Mouse (Mus musculus) forebrain, embryonic 16.5 days (tissue): ENCODE measurements around the gene Klk1b8. TPM values are rescaled to one million over a fixed set of nuclear protein-coding genes. Genes with fewer than 3 reads are reported as not detected.
"Not testable (repeated sequence)": the region's sequence is repeated elsewhere in the genome, so short reads cannot be mapped to it uniquely, and the experiment has no call there.

Experiments used
- ATAC-seq: fragments of 200-750 bp; cut with Nextera tagmentation; 2 replicates; pipeline ENCODE4 v1.8.0; 2017; ENCODE audit warnings: mild to moderate bottlenecking, moderate library complexity
- H3K27ac ChIP-seq: fragments of 300-500 bp; sonication (generic); 2 replicates; pipeline ENCODE4 v1.5.1; 2014; ENCODE audit warnings: low read length, control low read depth
- H3K27me3 ChIP-seq: fragments of 300-500 bp; sonication (generic); replicated peaks from 2 replicates; pipeline ENCODE4 v1.6.1; 2014; ENCODE audit warnings: low read length; ENCODE audit not compliant: control insufficient read depth, insufficient read depth
- H3K36me3 ChIP-seq: fragments of 300-500 bp; sonication (generic); 2 replicates; pipeline ENCODE4 v1.6.1; 2014; ENCODE audit not compliant: control insufficient read depth, insufficient read depth
- H3K4me1 ChIP-seq: fragments of 300-500 bp; sonication (generic); replicated peaks from 2 replicates; pipeline ENCODE4 v1.6.1; 2014; ENCODE audit warnings: low read length; ENCODE audit not compliant: control insufficient read depth, insufficient read depth
- H3K4me2 ChIP-seq: fragments of 300-500 bp; sonication (generic); 2 replicates; pipeline ENCODE4 v1.6.1; 2014; ENCODE audit warnings: mild to moderate bottlenecking, low read length, control low read depth
- H3K4me3 ChIP-seq: fragments of 300-500 bp; sonication (generic); replicated peaks from 2 replicates; pipeline ENCODE4 v1.5.1; 2014; ENCODE audit warnings: mild to moderate bottlenecking, low read length, control low read depth
- H3K9ac ChIP-seq: fragments of 300-500 bp; sonication (generic); replicated peaks from 2 replicates; pipeline ENCODE4 v1.6.1; 2014; ENCODE audit warnings: low read depth, low read length, control low read depth
- H3K9me3 ChIP-seq: fragments of 300-500 bp; sonication (generic); 2 replicates; pipeline ENCODE4 v1.6.1; 2016; ENCODE audit warnings: low read length; ENCODE audit not compliant: control insufficient read depth
- WGBS: fragments of 180-500 bp; shearing (Covaris S2); extraction: QIAGEN DNeasy Blood & Tissue Kit; methylation state at CpG from one replicate; pipeline ENCODE4 v1.1.7; 2014; 5-methylcytosine and 5-hydroxymethylcytosine counted together
- polyA plus RNA-seq: library from polyadenylated mRNA; unstranded; fragments of >200 nt; fragmentation: Nextera tagmentation; extraction: Ambion mirVana; gene quantifications from 2 replicates; pipeline ENCODE4 v1.2.1, GENCODE M21; 2015

Klk1b8 gene
- polyA plus RNA-seq, 1 experiment from 2014 or later = not detected

DNA sequence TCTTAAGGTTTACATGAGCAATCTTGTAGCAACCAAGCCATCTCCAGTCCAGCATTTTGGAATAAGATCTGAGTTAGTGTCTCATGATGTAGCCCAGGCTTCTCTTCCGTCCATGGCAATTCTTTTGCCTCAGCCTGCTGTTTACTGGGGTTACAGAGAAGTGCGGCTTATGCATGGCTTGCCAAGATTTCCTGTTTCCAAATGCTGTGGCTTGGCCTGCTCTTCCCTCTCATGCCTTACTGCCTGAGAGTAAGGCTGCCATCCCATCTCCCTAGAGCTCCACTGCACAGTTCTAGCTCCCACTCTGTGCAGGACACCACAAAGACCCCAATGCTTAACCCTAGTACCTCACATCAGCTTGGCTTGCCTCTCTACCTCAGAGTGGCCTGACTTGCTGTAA is 17.1 kb downstream of the Klk1b8 start:
- no peaks in the 10 kb centered on the region for H3K4me1 ChIP-seq
- no peak overlapping the region for H3K27ac ChIP-seq
- H3K9ac ChIP-seq = no peak overlapping the region
- H3K4me3 ChIP-seq = no peak overlapping the region
- WGBS = 92% methylated on average over 2 of the region's 2 CpGs
- H3K4me2 ChIP-seq = no peak overlapping the region
- H3K27me3 ChIP-seq = no peaks in the 10 kb centered on the region
- ATAC-seq = no peak
- no peaks in the 10 kb centered on the region for H3K9me3 ChIP-seq
- no peaks in the 10 kb centered on the region for H3K36me3 ChIP-seq

DNA sequence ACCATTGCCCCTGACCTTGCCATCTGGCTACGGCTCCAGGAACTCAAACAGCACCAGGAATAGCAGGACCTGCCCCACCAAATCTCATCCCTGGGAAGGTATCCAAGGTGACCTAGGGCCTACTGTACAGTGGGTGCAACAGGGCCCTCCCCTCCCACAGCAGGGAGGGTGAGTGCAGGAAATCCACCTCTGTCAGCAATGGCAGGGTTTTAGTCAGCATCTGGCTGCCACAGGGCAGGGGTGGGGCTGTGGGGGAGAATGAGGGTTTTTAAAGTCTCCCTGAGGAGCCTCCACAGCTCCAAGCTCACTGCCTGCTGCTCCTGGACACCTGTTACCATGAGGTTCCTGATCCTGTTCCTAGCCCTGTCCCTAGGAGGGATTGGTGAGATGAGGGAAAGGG is 25.3 kb downstream of the Klk1b8 start, which contains the start of gene Klk1b9:
Gene Klk1b9, plus strand, starts transcription at position 301 of the 400 bp plus-strand sequence.
- H3K9ac ChIP-seq, H3K4me3 ChIP-seq, H3K36me3 ChIP-seq, H3K9me3 ChIP-seq, H3K27ac ChIP-seq, H3K4me1 ChIP-seq, ATAC-seq, H3K27me3 ChIP-seq, H3K4me2 ChIP-seq: not testable (repeated sequence)
- 75% methylated on average over 1 of the region's 1 CpGs for WGBS

GRCm38 (mm10) chr7:43985657-43986056 is 35.2 kb downstream of the Klk1b8 start:
- H3K27me3 ChIP-seq = no peaks in the 10 kb centered on the region
- no peaks in the 10 kb centered on the region for H3K9me3 ChIP-seq
- ATAC-seq = no peak
- no peak overlapping the region for H3K9ac ChIP-seq
- H3K4me1 ChIP-seq = no peaks in the 10 kb centered on the region
- no peak overlapping the region for H3K27ac ChIP-seq
- H3K4me3 ChIP-seq = no peak overlapping the region
- H3K4me2 ChIP-seq = no peak overlapping the region
- H3K36me3 ChIP-seq = no peaks in the 10 kb centered on the region

GRCm38 (mm10) chr7:43994821-43995220 is 44.4 kb downstream of the Klk1b8 start:
- H3K4me2 ChIP-seq, ATAC-seq, H3K27ac ChIP-seq, H3K4me3 ChIP-seq, H3K9me3 ChIP-seq, H3K36me3 ChIP-seq, H3K27me3 ChIP-seq, H3K4me1 ChIP-seq, H3K9ac ChIP-seq: not testable (repeated sequence)
- 70% methylated on average over 1 of the region's 1 CpGs for WGBS

- H3K27ac ChIP-seq, H3K9me3 ChIP-seq, H3K36me3 ChIP-seq, H3K4me3 ChIP-seq, H3K9ac ChIP-seq, H3K27me3 ChIP-seq, H3K4me1 ChIP-seq, H3K4me2 ChIP-seq, ATAC-seq: not testable (repeated sequence)
- 83% methylated on average over 4 of the region's 4 CpGs for WGBS
These were observed 45.1 kb downstream of the Klk1b8 start, which contains the start of gene Klk1b11 for GRCm38 (mm10) chr7:43995577-43995976. Gene Klk1b11 (plus strand): TSS chr7:43995877.

Other genes starting within 250 kb of the Klk1b8 start
- gene Klk13, start 238.1 kb upstream of the Klk1b8 start, polyA plus RNA-seq = not detected in 2 replicates
- not detected in 2 replicates for gene Klk12, start 181.8 kb upstream of the Klk1b8 start, polyA plus RNA-seq
- not detected in 2 replicates for gene Klk11, start 176.1 kb upstream of the Klk1b8 start, polyA plus RNA-seq
- gene Klk10, start 169.6 kb upstream of the Klk1b8 start, polyA plus RNA-seq = 0.35 TPM in 2 replicates
- 0.23 TPM in 1 of 2 replicates, not detected in the other for gene Klk9, start 158.8 kb upstream of the Klk1b8 start, polyA plus RNA-seq
- 5.8 and 6.8 TPM in 2 replicates for gene Klk8, start 153.1 kb upstream of the Klk1b8 start, polyA plus RNA-seq
- not detected in 2 replicates for gene Klk7, start 139.4 kb upstream of the Klk1b8 start, polyA plus RNA-seq
- not detected in 2 replicates for gene Klk6, start 126.2 kb upstream of the Klk1b8 start, polyA plus RNA-seq
- not detected in 2 replicates for gene Klk5, start 108.7 kb upstream of the Klk1b8 start, polyA plus RNA-seq
- 0.33 and 0.46 TPM in 2 replicates for gene Klk4, start 69.5 kb upstream of the Klk1b8 start, polyA plus RNA-seq
- gene Klk15, start 16.9 kb upstream of the Klk1b8 start, polyA plus RNA-seq = not detected in 2 replicates
- gene Klk1b1, start 16.1 kb downstream of the Klk1b8 start, polyA plus RNA-seq = not detected in 2 replicates
- gene Klk1b9, start 25.4 kb downstream of the Klk1b8 start, polyA plus RNA-seq = not detected in 2 replicates
- not detected in 2 replicates for gene Klk1b11, start 45.2 kb downstream of the Klk1b8 start, polyA plus RNA-seq
- not detected in 2 replicates for gene Klk1b26, start 61.5 kb downstream of the Klk1b8 start, polyA plus RNA-seq
- not detected in 2 replicates for gene Klk1b27, start 101.6 kb downstream of the Klk1b8 start, polyA plus RNA-seq
- gene Klk1b21, start 151.7 kb downstream of the Klk1b8 start, polyA plus RNA-seq = not detected in 2 replicates
- not detected in 2 replicates for gene Klk1b22, start 162.0 kb downstream of the Klk1b8 start, polyA plus RNA-seq
- gene Klk1b16, start 186.1 kb downstream of the Klk1b8 start, polyA plus RNA-seq = not detected in 2 replicates
- not detected in 2 replicates for gene Klk1b24, start 237.6 kb downstream of the Klk1b8 start, polyA plus RNA-seq
- not detected in 2 replicates for gene Klk1b3, start 247.5 kb downstream of the Klk1b8 start, polyA plus RNA-seq